Mouse (Mus musculus) embryonic stem cell, embryonic (primary cell): Measurements from ENCODE around the gene Lpar1.

ENCODE experiments used
- CTCF ChIA-PET, 4 experiments: fragments of 300-600 bp in 2 of 4; fragments of 350-600 bp in 2 of 4; sonication (Branson Sonifier 250); formaldehyde crosslinking; loops; one replicate each; lab custom pipeline; 2022; ENCODE audit warnings: inconsistent platforms in 2 of 4; lab: Charles Lee
- POLR2A ChIA-PET, 4 experiments: fragments of 300-600 bp in 2 of 4; fragments of 350-600 bp in 2 of 4; sonication (Branson Sonifier 250); formaldehyde crosslinking; loops; one replicate each; lab custom pipeline; 2022; ENCODE audit warnings: antibody characterized with exemption in 4 of 4, inconsistent platforms in 1 of 4; lab: Charles Lee

Lpar1 gene

DNA sequence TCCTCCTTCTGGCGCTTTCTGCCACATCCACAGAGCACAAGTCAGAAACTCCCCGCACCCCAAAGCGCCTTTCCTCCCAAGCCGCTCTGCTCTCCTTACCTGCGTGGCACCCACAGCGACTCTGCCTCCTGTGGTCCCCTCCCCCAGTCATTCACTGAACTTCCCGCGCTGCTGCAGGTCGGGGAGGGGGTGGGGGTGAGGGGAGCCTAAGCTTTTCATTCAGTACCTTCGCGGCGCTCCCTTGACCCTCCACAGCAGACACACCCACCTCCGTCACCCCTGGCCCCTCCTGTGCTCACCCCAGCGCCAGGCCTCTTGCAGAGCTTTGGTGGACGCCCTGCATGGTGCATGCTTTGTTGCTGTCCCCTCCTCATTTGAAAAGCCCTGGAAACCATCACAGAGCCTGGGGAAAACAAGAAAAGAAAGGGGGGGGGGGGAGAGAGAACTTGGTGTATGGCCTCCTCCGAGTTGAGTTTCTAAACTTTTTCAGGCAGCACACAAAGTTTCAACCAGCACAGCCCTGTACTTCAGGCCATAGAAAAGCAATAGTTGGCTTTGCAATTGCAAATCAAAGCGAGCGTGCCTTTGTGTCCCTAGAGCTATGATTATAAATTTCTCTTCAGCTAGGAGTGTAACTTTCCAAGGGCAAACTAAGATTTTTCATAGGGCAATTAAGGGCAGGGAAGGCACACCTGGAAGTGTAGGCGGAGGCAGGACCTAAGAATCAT, at the start of gene Lpar1:
Gene Lpar1 (minus strand): TSS at position 268 of the 728 bp plus-strand sequence.
- ChIA-PET CTCF (interaction anchor here (0.5 to 1.2 kb wide), 6 partner anchors 19 to 202 kb away, joined by 3 to 14 read pairs (median 6); no protein-coding TSS in a partner anchor), POLR2A (interaction anchor here in 3 of 4 experiments (0.6 to 4.4 kb wide), 36 partner anchors 8 to 994 kb away, joined by 3 to 34 read pairs (median 4); partner anchors contain the start of genes Ptgr1 (in 1 of the 3) and Txn1 (in 1 of the 3))

DNA sequence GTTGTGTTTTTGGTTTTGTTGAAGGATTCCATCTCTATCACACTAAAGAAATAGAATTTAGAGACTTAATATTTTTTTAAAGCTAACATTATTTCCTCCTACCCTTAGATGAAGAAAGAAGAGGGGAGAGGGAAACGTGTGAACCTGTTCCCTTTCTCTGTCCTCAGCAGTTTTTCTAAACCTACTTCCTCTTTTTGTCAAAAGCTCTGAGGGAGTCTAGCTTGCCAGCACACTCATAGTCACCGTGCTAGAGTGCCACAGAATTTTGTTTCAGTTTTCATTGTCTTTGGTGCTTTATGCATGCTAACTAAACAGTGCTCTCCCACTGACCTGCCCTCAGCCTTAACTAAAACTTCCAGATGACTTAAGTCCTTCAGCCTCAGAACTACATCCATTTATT, 32.2 kb upstream of the Lpar1 start:
- ChIA-PET CTCF (interaction anchor here in 1 of 4 experiments (0.7 kb wide), 1 partner anchor 90 kb away, joined by 3 read pairs; no protein-coding TSS in a partner anchor), POLR2A (interaction anchor here in 1 of 4 experiments (0.7 to 1.6 kb wide), 2 partner anchors 9 to 513 kb away, joined by 3 to 4 read pairs; no protein-coding TSS in a partner anchor)

- ChIA-PET POLR2A (no interaction called here), CTCF (no interaction called here)
Measured at GRCm38 (mm10) chr4:58581191-58581590, 27.5 kb upstream of the Lpar1 start.

GRCm38 (mm10) chr4:58580516-58580915, 26.8 kb upstream of the Lpar1 start:
- CTCF ChIA-PET: no interaction called here
- POLR2A ChIA-PET: no interaction called here

GRCm38 (mm10) chr4:58580098-58580497, 26.4 kb upstream of the Lpar1 start:
- ChIA-PET CTCF (no interaction called here), POLR2A (no interaction called here)

DNA sequence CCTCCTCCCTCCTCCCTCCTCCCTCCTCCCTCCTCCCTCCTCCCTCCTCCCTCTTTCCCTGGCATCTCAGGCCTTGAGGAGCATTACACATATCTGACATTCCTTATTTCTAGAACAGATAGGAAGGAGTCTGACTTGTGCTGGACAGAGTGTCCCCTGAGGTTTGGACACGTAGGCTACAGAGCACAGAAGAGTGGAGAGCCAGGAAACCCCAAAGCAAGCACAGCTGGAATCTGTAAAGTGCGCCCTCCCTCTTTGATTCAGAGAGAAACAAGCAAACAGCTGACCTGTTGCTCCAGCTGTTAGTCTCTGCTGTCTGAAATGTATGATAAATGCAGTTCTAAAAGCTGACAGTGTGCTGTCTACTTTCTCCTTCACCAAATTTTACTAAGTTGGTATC, 24.8 kb upstream of the Lpar1 start:
- ChIA-PET CTCF (interaction anchor here in 2 of 4 experiments (0.5 to 0.8 kb wide), 2 partner anchors 12 to 136 kb away, joined by 3 to 4 read pairs; no protein-coding TSS in a partner anchor), POLR2A (interaction anchor here in 1 of 4 experiments (1.1 kb wide), 1 partner anchor 93 kb away, joined by 6 read pairs; no protein-coding TSS in a partner anchor)

DNA sequence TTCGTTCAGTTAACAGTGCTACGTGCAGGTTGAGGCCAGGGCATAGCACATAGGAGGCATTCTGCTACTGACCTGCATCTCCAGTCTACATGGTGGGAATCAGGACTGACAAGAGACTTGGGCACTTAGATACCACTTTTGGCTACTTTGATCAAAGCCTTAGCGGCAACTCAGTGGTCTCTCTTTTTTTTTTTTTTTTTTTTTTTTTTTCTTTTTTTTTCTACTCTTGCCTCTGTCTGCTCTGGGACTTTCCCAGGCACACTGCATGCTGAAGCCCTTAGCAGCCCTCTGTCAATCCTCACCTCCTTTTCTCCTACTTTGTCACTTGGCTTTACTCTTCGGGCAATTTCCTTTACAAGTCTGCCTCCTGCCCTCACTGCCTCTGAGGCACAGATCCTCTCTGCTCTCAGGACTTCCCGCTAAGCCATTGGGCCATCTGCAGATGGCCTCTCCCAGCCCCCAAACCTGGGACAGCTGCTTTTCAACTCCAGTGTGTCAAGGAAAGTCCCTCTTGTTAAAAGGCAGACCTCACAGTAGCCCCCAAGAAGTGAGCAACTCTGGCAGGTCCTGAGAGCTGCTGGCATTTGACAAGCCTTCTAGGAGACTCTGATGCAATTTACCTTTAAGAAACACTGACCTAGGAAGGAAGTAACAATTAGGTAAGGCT, 23.8 kb upstream of the Lpar1 start:
- ChIA-PET POLR2A (interaction anchor here in 1 of 4 experiments (1.2 kb wide), 1 partner anchor 9 kb away, joined by 4 read pairs; no protein-coding TSS in a partner anchor), CTCF (no interaction called here)

- ChIA-PET POLR2A (interaction anchor here in 1 of 4 experiments (1.2 kb wide), 1 partner anchor 10 kb away, joined by 4 read pairs; no protein-coding TSS in a partner anchor), CTCF (no interaction called here)
Measured at GRCm38 (mm10) chr4:58575831-58576230, 22.1 kb upstream of the Lpar1 start.

GRCm38 (mm10) chr4:58574024-58574423, 20.3 kb upstream of the Lpar1 start:
- ChIA-PET POLR2A (no interaction called here), CTCF (no interaction called here)

GRCm38 (mm10) chr4:58572446-58572845, 18.7 kb upstream of the Lpar1 start:
- POLR2A ChIA-PET: no interaction called here

DNA sequence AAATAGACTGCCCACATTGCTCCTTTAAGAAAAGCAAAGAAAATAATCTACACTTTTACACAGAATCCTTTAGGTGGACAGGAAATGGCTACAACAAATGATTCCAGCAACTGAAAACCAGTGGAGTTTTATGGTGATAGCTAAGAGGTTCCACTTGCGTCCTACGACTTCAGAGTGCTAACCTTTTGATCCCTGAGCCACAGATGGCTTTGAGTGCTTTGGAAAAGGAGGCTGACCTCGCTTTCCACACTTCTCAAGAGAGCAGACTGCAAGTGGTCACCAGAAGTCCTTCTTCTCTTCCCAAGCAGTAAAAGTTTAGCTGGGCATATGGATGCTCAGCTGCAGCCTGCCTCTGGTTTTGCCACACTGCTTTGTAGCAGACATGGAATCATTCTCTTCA, 18.0 kb upstream of the Lpar1 start:
- ChIA-PET POLR2A (interaction anchor here in 1 of 4 experiments (0.5 to 0.8 kb wide), 2 partner anchors 14 to 81 kb away, joined by 3 read pairs; no protein-coding TSS in a partner anchor), CTCF (no interaction called here)

More at GRCm38 (mm10) chr4:58572446-58572845, 18.7 kb upstream of the Lpar1 start:
- CTCF ChIA-PET: interaction anchor here in 2 of 4 experiments (0.6 to 0.7 kb wide), 2 partner anchors 18 to 1185 kb away, joined by 3 read pairs; no protein-coding TSS in a partner anchor

- CTCF ChIA-PET: no interaction called here
- POLR2A ChIA-PET: interaction anchor here in 1 of 4 experiments (0.5 to 0.8 kb wide), 2 partner anchors 13 to 80 kb away, joined by 3 read pairs; no protein-coding TSS in a partner anchor
Measured at GRCm38 (mm10) chr4:58571232-58571631, 17.5 kb upstream of the Lpar1 start.

DNA sequence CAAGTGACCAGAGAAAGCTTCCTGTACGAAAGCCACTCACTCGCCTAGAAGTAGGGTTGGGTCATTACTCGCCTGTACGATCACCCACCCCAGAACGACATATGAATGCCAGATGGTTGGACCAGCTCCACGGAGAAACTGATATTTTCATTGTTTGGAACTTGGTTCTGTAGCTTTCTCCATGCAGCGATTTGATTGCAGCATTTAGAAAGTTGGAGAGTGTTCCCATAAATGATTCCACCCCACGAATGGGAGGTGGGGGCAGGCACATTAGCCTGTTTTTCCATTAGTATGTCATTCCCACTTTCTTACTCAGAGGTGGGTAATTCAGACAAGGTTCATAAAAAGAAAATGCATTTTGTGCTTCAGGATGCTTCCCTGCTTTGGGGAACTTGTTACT, 14.8 kb upstream of the Lpar1 start:
- POLR2A ChIA-PET: interaction anchor here in 2 of 4 experiments (0.5 to 2.8 kb wide), 2 partner anchors 14 to 493 kb away, joined by 3 to 8 read pairs; partner anchors contain the start of gene Lpar1 (in 1 of the 2)
- CTCF ChIA-PET: no interaction called here

DNA sequence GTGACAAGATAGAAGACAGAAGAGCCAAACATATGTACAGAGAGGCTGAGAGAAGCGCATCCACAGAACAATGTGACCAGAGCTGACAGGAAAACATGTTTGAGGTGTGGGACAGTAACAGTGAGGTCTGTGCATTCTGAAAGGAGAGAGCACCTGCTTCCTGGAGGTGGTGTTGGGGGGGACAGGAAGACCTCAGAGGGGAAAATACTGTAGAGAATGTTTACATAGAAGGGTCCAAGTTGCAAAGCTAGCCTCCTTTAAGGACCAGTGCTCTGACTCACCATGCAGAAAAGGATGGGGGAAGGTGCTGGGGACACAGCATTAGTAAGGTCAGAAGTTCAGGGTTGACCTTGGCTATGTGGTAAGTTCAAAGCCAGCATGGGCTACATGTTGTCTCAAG, 9.1 kb upstream of the Lpar1 start:
- CTCF ChIA-PET: no interaction called here

DNA sequence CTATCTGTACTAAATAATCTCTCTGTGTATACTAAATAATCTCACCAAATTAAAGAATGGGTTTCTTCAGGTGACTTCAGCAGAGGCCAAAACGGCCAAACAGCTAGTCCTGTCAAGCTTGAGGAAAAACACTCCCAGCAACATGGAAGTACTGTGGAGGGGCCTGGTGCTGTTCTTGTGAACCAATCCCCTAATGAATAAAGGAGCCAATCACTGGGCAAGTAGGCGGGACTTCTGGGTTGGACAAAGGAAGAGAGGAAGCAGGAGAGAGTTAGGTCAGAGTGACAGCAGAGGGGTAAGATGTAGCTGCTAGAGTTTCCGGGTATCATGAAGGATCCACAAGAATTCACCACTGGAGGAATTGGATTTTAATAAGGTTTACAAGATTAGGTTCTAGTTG, 3.3 kb upstream of the Lpar1 start:
- ChIA-PET POLR2A (interaction anchor here in 3 of 4 experiments (0.5 to 2.2 kb wide), 7 partner anchors 8 to 614 kb away, joined by 3 to 6 read pairs (median 3); no protein-coding TSS in a partner anchor), CTCF (no interaction called here)

More for the DNA sequence above, 9.1 kb upstream of the Lpar1 start:
- POLR2A ChIA-PET: interaction anchor here in 2 of 4 experiments (1.0 to 1.3 kb wide), 2 partner anchors 9 to 14 kb away, joined by 3 read pairs; partner anchors contain the start of gene Lpar1 (in 1 of the 2)

DNA sequence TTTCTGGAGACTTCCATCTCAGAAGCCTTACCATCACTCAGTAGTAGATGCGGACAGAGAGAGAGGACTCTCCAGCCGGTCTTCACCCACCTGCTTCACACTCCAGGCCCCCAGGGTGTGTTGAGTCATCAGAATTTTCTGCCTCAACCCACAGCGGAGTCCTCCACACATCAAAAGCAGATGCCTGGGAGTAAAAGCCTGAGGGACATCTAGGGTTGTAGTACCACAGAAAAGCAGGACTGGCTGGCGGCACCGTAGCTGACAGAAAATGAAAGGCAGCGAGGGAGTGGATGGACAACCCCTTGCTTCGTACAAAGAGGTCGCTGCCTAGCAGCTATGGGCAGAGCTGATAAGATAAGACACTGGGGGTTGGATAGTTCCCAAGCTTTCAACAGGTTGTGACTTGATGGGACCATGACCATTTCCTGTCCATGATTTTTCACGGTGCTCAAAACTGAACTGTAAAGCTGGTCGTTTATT, 701 bp upstream of the Lpar1 start:
- CTCF ChIA-PET: interaction anchor here in 2 of 4 experiments (0.5 to 0.7 kb wide), 3 partner anchors 18 to 78 kb away, joined by 3 to 6 read pairs (median 3); no protein-coding TSS in a partner anchor
- POLR2A ChIA-PET: interaction anchor here in 3 of 4 experiments (0.6 to 4.4 kb wide), 29 partner anchors 8 to 993 kb away, joined by 3 to 34 read pairs (median 4); partner anchors contain the start of gene Txn1 (in 1 of the 3)

DNA sequence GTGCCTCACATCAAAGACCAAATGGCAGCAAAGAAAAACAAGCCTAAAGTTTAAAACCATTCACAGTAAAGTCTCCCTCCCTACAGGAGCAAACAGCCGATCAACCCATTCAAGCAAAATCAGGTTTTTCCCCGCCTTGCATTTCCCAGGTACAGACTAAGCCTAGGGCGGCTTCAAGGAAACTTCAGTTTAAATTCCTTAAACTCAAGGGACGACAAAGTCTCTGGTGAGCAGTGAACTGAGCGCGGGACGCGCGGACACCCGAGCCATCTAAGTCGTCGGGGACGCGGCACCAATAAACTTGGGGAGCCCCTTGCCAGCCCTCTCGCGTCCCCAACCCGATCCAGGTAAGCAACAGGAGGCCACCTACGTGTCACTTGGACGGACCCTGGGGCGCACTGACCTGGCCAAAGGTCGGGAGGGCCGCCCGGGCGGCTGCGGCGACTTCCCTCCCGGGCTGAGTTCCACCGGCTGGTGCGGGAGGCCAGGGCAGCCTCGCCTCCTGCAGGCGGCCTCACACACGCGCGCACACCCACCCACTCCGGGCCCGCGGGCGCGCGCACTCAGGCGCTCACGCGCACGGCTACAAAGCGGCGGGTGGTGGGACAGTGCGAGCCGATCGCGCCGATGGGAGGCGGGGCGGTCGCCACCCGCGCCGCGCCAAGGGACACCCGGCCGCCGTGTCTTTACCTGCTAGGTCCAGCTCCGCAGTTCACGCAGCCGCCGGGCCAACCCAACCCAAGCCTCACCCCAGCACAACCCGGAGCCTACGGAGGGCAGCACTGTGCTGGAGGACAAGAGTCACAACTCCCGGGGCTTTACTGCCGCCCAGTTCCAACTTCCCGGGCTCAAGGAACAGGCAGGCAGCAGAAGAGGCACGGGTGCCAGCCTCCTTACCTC, 717 bp downstream of the Lpar1 start:
- ChIA-PET CTCF (interaction anchor here in 3 of 4 experiments (0.6 to 1.2 kb wide), 6 partner anchors 33 to 1115 kb away, joined by 3 to 14 read pairs (median 4); no protein-coding TSS in a partner anchor), POLR2A (interaction anchor here in 3 of 4 experiments (0.6 to 4.4 kb wide), 23 partner anchors 8 to 1646 kb away, joined by 3 to 34 read pairs (median 4); partner anchors contain the start of genes Ptgr1 (in 1 of the 3) and Txn1 (in 1 of the 3))
